ENCODE assay signal across 9 mouse cellular contexts in the genomic region with DNA sequence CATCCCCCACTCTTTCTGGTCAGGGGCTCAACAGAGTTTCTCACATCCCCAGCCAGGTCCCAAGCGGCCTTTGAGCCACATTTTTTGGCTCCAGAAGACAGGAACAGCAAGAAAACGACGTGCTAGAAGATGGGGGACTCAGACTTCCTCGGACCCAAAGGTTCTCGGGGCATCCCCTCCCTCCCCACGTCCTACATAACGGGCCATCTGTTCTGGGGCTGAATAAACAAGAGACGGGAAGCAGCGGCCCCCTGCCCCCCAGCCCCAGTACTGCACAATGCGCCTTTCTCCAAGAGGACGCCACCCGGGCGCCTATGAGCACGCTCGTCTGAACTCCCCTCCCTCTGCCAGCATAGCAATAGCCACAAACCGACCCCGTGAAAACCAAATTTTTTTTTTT. TPM values are rescaled to one million over a fixed set of nuclear protein-coding genes. Genes with fewer than 3 reads are reported as not detected.
DNase-seq lines count a peak whose midpoint lies in the region; ATAC-seq and TF ChIP-seq lines count a peak whose summit lies in the region.
"Had no signal": no experiment of that assay in that cellular context is flagged by ENCODE, and none has a peak within 500 bp of the region (broad histone marks: within the 10 kb centered on the region; RNA-seq: fewer than 3 reads in every experiment).

A gene (minus strand): TSS at position 76 of the 400 bp plus-strand sequence.

- peak within 1 kb of the TSS; percentile 60 for H3K4me3 ChIP-seq in forebrain, embryonic 16.5 days (replicated peaks; ENCODE audit: low read length)
- peak within 1 kb of the TSS; percentile 45 for H3K4me3 ChIP-seq in midbrain, postnatal 0 days (ENCODE audit: low read depth, low read length)

- no peak for TF ChIP-seq CTCF in midbrain, postnatal 0 days (IDR thresholded peaks at IDR 0.05)

- peak within 1 kb of the TSS; percentile 65 for H3K9ac ChIP-seq in forebrain, embryonic 16.5 days (replicated peaks; ENCODE audit: low read depth, low read length)
- peak within 1 kb of the TSS; percentile 54 for H3K9ac ChIP-seq in midbrain, postnatal 0 days (replicated peaks; ENCODE audit: low read length, poor library complexity, severe bottlenecking)

- WGBS in forebrain, embryonic 16.5 days: under 1% methylated on average over 17 of the region's 17 CpGs
- WGBS in midbrain, postnatal 0 days: 2% methylated on average over 17 of the region's 17 CpGs

- peak; percentile 25 for DNase-seq in cerebellum, adult 11-12 months
- no peak for DNase-seq in cerebellum, adult 8-10 months
- DNase-seq in right cerebral cortex, adult 18-20 months: peak; percentile 41
- DNase-seq in right cerebral cortex, adult 2 months (ENCODE audit: low spot score in 2 of 2): no peak
- DNase-seq in left cerebral cortex, adult 8-10 months (ENCODE audit: low spot score in 2 of 2): peak; percentile 20 to 55
- peak; percentile 61 for DNase-seq in midbrain, postnatal 0 days (ENCODE audit: low spot score)
- DNase-seq in adipocyte (ENCODE audit: low spot score): no peak

- H3K4me2 ChIP-seq in forebrain, embryonic 16.5 days (ENCODE audit: low read length): peak within 1 kb of the TSS; percentile 74
- peak within 1 kb of the TSS; percentile 66 for H3K4me2 ChIP-seq in midbrain, postnatal 0 days (ENCODE audit: low read depth, low read length, poor library complexity, severe bottlenecking)

- H3K4me1 ChIP-seq in forebrain, embryonic 16.5 days (replicated peaks; ENCODE audit: control insufficient read depth, insufficient read depth, low read length): peaks cover 8% of the 10 kb centered on the region
- 0 out of 2 replicates have a peak, but pooled peaks cover 3% of the 10 kb centered on the region for H3K4me1 ChIP-seq in midbrain, postnatal 0 days (ENCODE audit: insufficient read depth, low read length)

- no peaks in the 10 kb centered on the region for H3K36me3 ChIP-seq in forebrain, embryonic 16.5 days (ENCODE audit: control insufficient read depth, insufficient read depth)
- no peaks in the 10 kb centered on the region for H3K36me3 ChIP-seq in midbrain, postnatal 0 days (ENCODE audit: insufficient read depth, low read length)

- no peak within 1 kb of the TSS for H3K27ac ChIP-seq in forebrain, embryonic 16.5 days (ENCODE audit: low read length)
- H3K27ac ChIP-seq in midbrain, postnatal 0 days (ENCODE audit: low read depth, low read length): peak within 1 kb of the TSS; percentile 38; the same call in 1 of the 2 replicates
- H3K27ac ChIP-seq: macrophage had no signal

- no peaks in the 10 kb centered on the region for H3K9me3 ChIP-seq in forebrain, embryonic 16.5 days (ENCODE audit: control insufficient read depth, low read length)
- no peaks in the 10 kb centered on the region for H3K9me3 ChIP-seq in midbrain, postnatal 0 days (ENCODE audit: low read length)

- peaks cover 4% of the 10 kb centered on the region for H3K27me3 ChIP-seq in forebrain, embryonic 16.5 days (replicated peaks; ENCODE audit: control insufficient read depth, insufficient read depth, low read length)
- H3K27me3 ChIP-seq in midbrain, postnatal 0 days (ENCODE audit: insufficient read depth, low read length): 0 out of 2 replicates have a peak, but pooled peaks cover 5% of the 10 kb centered on the region

- peak; percentile 66 for ATAC-seq in forebrain, embryonic 16.5 days
- peak; percentile 74 for ATAC-seq in midbrain, postnatal 0 days (ENCODE audit: low FRiP score)

RNA-seq across cellular contexts. Expression of the gene that starts here (rescaled TPM):
- polyA plus RNA-seq in forebrain, embryonic 16.5 days (2015; fragmentation: Nextera tagmentation; extraction: Ambion mirVana): not detected in 2 replicates
- 1 to 10 TPM in 2 of 4 experiments, under 1 TPM in 1, not detected in 1; 0.62 to 1.8 (median 1.3) TPM for total RNA-seq in left cerebral cortex, adult 8-10 months (2022)
- not detected in 2 replicates for total RNA-seq in midbrain, postnatal 0 days (2014; rRNA removed)
- polyA plus RNA-seq in midbrain, postnatal 0 days (2015; fragmentation: Nextera tagmentation; extraction: Ambion mirVana): 0.27 and 0.36 TPM in 2 replicates

Comparison
In these comparisons a context has a peak if more than half of its experiments do, and no peak if none do; other contexts are left out.
1. DNase-seq: peak in cerebellum, adult 11-12 months (single experiment), right cerebral cortex, adult 18-20 months (single experiment) and left cerebral cortex, adult 8-10 months (2 of 2); none in cerebellum, adult 8-10 months (single experiment), right cerebral cortex, adult 2 months (0 of 2) and adipocyte (single experiment).
2. Peak in ATAC-seq, H3K4me3 ChIP-seq, H3K9ac ChIP-seq and H3K4me2 ChIP-seq in forebrain, embryonic 16.5 days; RNA of the gene not detected or under 1 TPM.
3. Peak in DNase-seq, ATAC-seq, H3K4me3 ChIP-seq, H3K27ac ChIP-seq, H3K9ac ChIP-seq and H3K4me2 ChIP-seq in midbrain, postnatal 0 days; RNA of the gene not detected or under 1 TPM.